Mouse (Mus musculus) gastrocnemius, postnatal 36 days (tissue): Measurements from ENCODE around the gene Fry. TPM values are rescaled to one million over a fixed set of nuclear protein-coding genes. Genes with fewer than 3 reads are reported as not detected.

ENCODE experiments used
- DNase-seq, 2 experiments: peaks; one replicate each; pipeline ENCODE4 v3.0.0; 2022
- intact Hi-C: fragments of 180-260 bp; cut with DNase I; formaldehyde crosslinking; loops from one replicate; pipeline ENCODE4 v1.15.1; 2025
- total RNA-seq, 2 experiments: library from RNA; stranded (reverse); gene quantifications; 2 replicates each; pipeline ENCODE4 v1.2.3; 2021

Gene Fry
- total RNA-seq, 2 experiments from 2014 or later: 78.8 to 85.5 TPM

- DNase-seq: no peak
- intact Hi-C loops: no loop called here
Observed at GRCm38 (mm10) chr5:150412750-150413450, 294.5 kb downstream of the Fry start.

GRCm38 (mm10) chr5:150414823-150415222 lies 296.4 kb downstream of the Fry start:
- intact Hi-C loops: no loop called here
- no peak for DNase-seq

- intact Hi-C loops: no loop called here
- no peak for DNase-seq
Observed at GRCm38 (mm10) chr5:150417223-150417622, 298.8 kb downstream of the Fry start.

GRCm38 (mm10) chr5:150418035-150418434 lies 299.6 kb downstream of the Fry start:
- intact Hi-C loops: no loop called here
- DNase-seq: no peak

- no peak for DNase-seq
- intact Hi-C loops: loop anchor here (5.0 kb wide), 1 partner anchor 33 kb away; no protein-coding TSS in a partner anchor
Observed at GRCm38 (mm10) chr5:150425038-150425437, 306.6 kb downstream of the Fry start.

- intact Hi-C loops: loop anchor here (5.0 kb wide), 1 partner anchor 34 kb away; no protein-coding TSS in a partner anchor
- DNase-seq: peak in 1 of 2 experiments; percentile 28
Observed at GRCm38 (mm10) chr5:150426595-150426994, 308.1 kb downstream of the Fry start.

GRCm38 (mm10) chr5:150431286-150431685 lies 312.8 kb downstream of the Fry start:
- no peak for DNase-seq
- intact Hi-C loops: no loop called here

GRCm38 (mm10) chr5:150432960-150433359 lies 314.5 kb downstream of the Fry start:
- intact Hi-C loops: no loop called here
- no peak for DNase-seq

- DNase-seq: peak; percentile 62 to 65
- intact Hi-C loops: no loop called here
Observed at GRCm38 (mm10) chr5:150436629-150437389, 318.4 kb downstream of the Fry start.

GRCm38 (mm10) chr5:150441690-150442089 lies 323.2 kb downstream of the Fry start:
- intact Hi-C loops: no loop called here
- DNase-seq: no peak

GRCm38 (mm10) chr5:150451281-150452003 lies 333.0 kb downstream of the Fry start:
- intact Hi-C loops: loop anchor here (5.0 to 10.0 kb wide), 2 partner anchors 36 to 213 kb away; partner anchors contain the start of gene N4bp2l2
- no peak for DNase-seq

GRCm38 (mm10) chr5:150452004-150452626 lies 333.7 kb downstream of the Fry start:
- no peak for DNase-seq
- intact Hi-C loops: loop anchor here (5.0 to 10.0 kb wide), 2 partner anchors 35 to 213 kb away; partner anchors contain the start of gene N4bp2l2

GRCm38 (mm10) chr5:150452671-150453070 lies 334.2 kb downstream of the Fry start:
- no peak for DNase-seq

GRCm38 (mm10) chr5:150453490-150453889 lies 335.0 kb downstream of the Fry start:
- intact Hi-C loops: loop anchor here (5.0 to 10.0 kb wide), 2 partner anchors 34 to 211 kb away; partner anchors contain the start of gene N4bp2l2

More at GRCm38 (mm10) chr5:150452671-150453070, 334.2 kb downstream of the Fry start:
- intact Hi-C loops: loop anchor here (5.0 to 10.0 kb wide), 2 partner anchors 35 to 212 kb away; partner anchors contain the start of gene N4bp2l2

GRCm38 (mm10) chr5:150457165-150457903 lies 338.9 kb downstream of the Fry start:
- DNase-seq: peak in 1 of 2 experiments; percentile 27
- intact Hi-C loops: loop anchor here (10.0 kb wide), 1 partner anchor 207 kb away; the partner anchor contains the start of gene N4bp2l2

More at GRCm38 (mm10) chr5:150453490-150453889, 335.0 kb downstream of the Fry start:
- no peak for DNase-seq

- no peak for DNase-seq
- intact Hi-C loops: loop anchor here (10.0 kb wide), 1 partner anchor 207 kb away; the partner anchor contains the start of gene N4bp2l2
Observed at GRCm38 (mm10) chr5:150457904-150458739, 339.7 kb downstream of the Fry start.

GRCm38 (mm10) chr5:150459801-150460200 lies 341.4 kb downstream of the Fry start:
- intact Hi-C loops: loop anchor here (10.0 kb wide), 1 partner anchor 205 kb away; the partner anchor contains the start of gene N4bp2l2
- no peak for DNase-seq

- DNase-seq: no peak
- intact Hi-C loops: no loop called here
Observed at GRCm38 (mm10) chr5:150464721-150465120, 346.3 kb downstream of the Fry start.
